Mouse (Mus musculus) E14TG2a.4 (cell line): ENCODE results near the gene Akt2.

Source experiments
- CTCF ChIP-seq: conservative IDR thresholded peaks from 2 replicates; pipeline ENCODE4 v1.5.1; 2014; ENCODE audit warnings: low read length
- NANOG ChIP-seq: IDR thresholded peaks from 2 replicates; pipeline ENCODE4 v1.6.1; 2014; ENCODE audit warnings: borderline replicate concordance, low read length, mixed read lengths

DNA sequence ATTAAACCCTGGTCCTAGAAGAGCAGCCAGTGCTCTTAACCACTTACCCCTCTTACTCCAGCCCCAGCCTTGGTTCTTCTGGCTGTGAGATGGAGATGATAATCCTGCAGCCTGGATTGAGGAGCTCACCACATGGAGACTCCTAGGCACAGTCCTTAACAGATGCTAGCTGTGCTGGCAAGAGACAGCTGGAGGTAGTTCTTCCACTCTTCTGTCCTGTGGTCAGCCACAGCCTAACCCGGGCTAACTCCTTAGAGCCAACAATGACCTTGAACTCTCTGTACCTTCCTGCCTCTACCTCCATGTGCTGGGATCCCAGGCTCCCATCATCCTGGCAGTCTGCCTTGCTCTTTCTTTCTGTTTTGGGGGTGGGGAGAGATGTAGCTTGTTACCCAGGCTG lies 30.4 kb upstream of the Akt2 start:
- TF ChIP-seq CTCF (no peak), NANOG (no peak)
